Comparison of ENCODE assay signal across 22 mouse cellular contexts in genomic region chr2:21676839-21677123, GRCm38 (mm10).
A peak's percentile ranks its signal among the peaks of the same experiment; 100 is the strongest.
DNase-seq lines count a peak whose midpoint lies in the region; ATAC-seq and TF ChIP-seq lines count a peak whose summit lies in the region.
"Had no signal": no experiment of that assay in that cellular context is flagged by ENCODE, and none has a peak within 500 bp of the region (broad histone marks: within the 10 kb centered on the region; RNA-seq: fewer than 3 reads in every experiment).

No protein-coding gene starts in this region.

- no peak for TF ChIP-seq EP300 in stomach, postnatal 0 days (optimal IDR thresholded peaks at IDR 0.05)

- no peak overlapping the region for H3K4me3 ChIP-seq in intestine, embryonic 15.5 days (replicated peaks)
- H3K4me3 ChIP-seq in intestine, postnatal 0 days (ENCODE audit: low read depth, low read length), result no peak overlapping the region
- no peak overlapping the region for H3K4me3 ChIP-seq in stomach, embryonic 14.5 days (ENCODE audit: low read depth, low read length)
- H3K4me3 ChIP-seq in stomach, postnatal 0 days (ENCODE audit: low read depth, low read length), result no peak overlapping the region
- no peak overlapping the region for H3K4me3 ChIP-seq in stomach, embryonic 15.5 days (replicated peaks)
- no peak overlapping the region for H3K4me3 ChIP-seq in forebrain, embryonic 10.5 days
- H3K4me3 ChIP-seq: heart, embryonic 15.5 days; hindbrain, embryonic 10.5 days; hindbrain, embryonic 13.5 days had no signal

- TF ChIP-seq CTCF in intestine, postnatal 0 days (IDR thresholded peaks at IDR 0.05; ENCODE audit: low read depth), result no peak
- no peak for TF ChIP-seq CTCF in stomach, postnatal 0 days (IDR thresholded peaks at IDR 0.05; ENCODE audit: low read depth)

- no peak for DNase-seq in stomach, postnatal 0 days (ENCODE audit: low spot score)
- no peak for DNase-seq in forebrain, embryonic 10.5 days (ENCODE audit: extremely low spot score, low spot score)
- DNase-seq: adrenal gland, adult 2 months; adrenal gland, postnatal 14 days; cerebellum, adult 11-12 months; cerebellum, adult 8-10 months; forebrain, postnatal 0 days; gastrocnemius, postnatal 10 days; gastrocnemius, postnatal 36 days; heart, postnatal 10 days; heart, postnatal 36 days had no signal

- no peaks in the 10 kb centered on the region for H3K4me1 ChIP-seq in intestine, embryonic 15.5 days (replicated peaks)
- no peaks in the 10 kb centered on the region for H3K4me1 ChIP-seq in intestine, postnatal 0 days (replicated peaks; ENCODE audit: control insufficient read depth, insufficient read depth, low read length)
- no peaks in the 10 kb centered on the region for H3K4me1 ChIP-seq in stomach, embryonic 14.5 days (ENCODE audit: control insufficient read depth, insufficient read depth, low read length)
- H3K4me1 ChIP-seq in stomach, postnatal 0 days (replicated peaks; ENCODE audit: control insufficient read depth, insufficient read depth), result no peaks in the 10 kb centered on the region
- H3K4me1 ChIP-seq in stomach, embryonic 15.5 days, result no peaks in the 10 kb centered on the region
- H3K4me1 ChIP-seq in forebrain, embryonic 10.5 days, result no peaks in the 10 kb centered on the region
- H3K4me1 ChIP-seq: heart, embryonic 15.5 days; hindbrain, embryonic 10.5 days; hindbrain, embryonic 13.5 days had no signal

- 70% methylated on average over 2 of the region's 2 CpGs for WGBS in intestine, embryonic 15.5 days
- 56% methylated on average over 2 of the region's 2 CpGs for WGBS in intestine, postnatal 0 days
- WGBS in stomach, embryonic 14.5 days, result 64% methylated on average over 2 of the region's 2 CpGs
- WGBS in stomach, postnatal 0 days, result 39% methylated on average over 2 of the region's 2 CpGs
- WGBS in stomach, embryonic 15.5 days, result 64% methylated on average over 2 of the region's 2 CpGs
- WGBS in forebrain, embryonic 10.5 days, result 82% methylated on average over 2 of the region's 2 CpGs

- H3K36me3 ChIP-seq in intestine, embryonic 15.5 days, result no peaks in the 10 kb centered on the region
- no peaks in the 10 kb centered on the region for H3K36me3 ChIP-seq in intestine, postnatal 0 days (ENCODE audit: control insufficient read depth, insufficient read depth)
- H3K36me3 ChIP-seq in stomach, embryonic 14.5 days (ENCODE audit: control insufficient read depth, insufficient read depth, low read length), result no peaks in the 10 kb centered on the region
- no peaks in the 10 kb centered on the region for H3K36me3 ChIP-seq in stomach, postnatal 0 days (ENCODE audit: control insufficient read depth, insufficient read depth, low read length)
- H3K36me3 ChIP-seq in stomach, embryonic 15.5 days, result no peaks in the 10 kb centered on the region
- no peaks in the 10 kb centered on the region for H3K36me3 ChIP-seq in forebrain, embryonic 10.5 days (replicated peaks)
- H3K36me3 ChIP-seq: heart, embryonic 15.5 days; hindbrain, embryonic 10.5 days; hindbrain, embryonic 13.5 days had no signal

- H3K27me3 ChIP-seq in intestine, embryonic 15.5 days (replicated peaks), result no peaks in the 10 kb centered on the region
- H3K27me3 ChIP-seq in intestine, postnatal 0 days (replicated peaks; ENCODE audit: control insufficient read depth, insufficient read depth, low read length), result no peaks in the 10 kb centered on the region
- no peaks in the 10 kb centered on the region for H3K27me3 ChIP-seq in stomach, embryonic 14.5 days (ENCODE audit: control insufficient read depth, insufficient read depth, low read length)
- no peaks in the 10 kb centered on the region for H3K27me3 ChIP-seq in stomach, postnatal 0 days (ENCODE audit: control insufficient read depth, insufficient read depth, low read length)
- no peaks in the 10 kb centered on the region for H3K27me3 ChIP-seq in stomach, embryonic 15.5 days (replicated peaks)
- H3K27me3 ChIP-seq in forebrain, embryonic 10.5 days (ENCODE audit: poor library complexity, severe bottlenecking), result no peaks in the 10 kb centered on the region
- H3K27me3 ChIP-seq: heart, embryonic 15.5 days; hindbrain, embryonic 13.5 days had no signal

- ATAC-seq in intestine, embryonic 15.5 days, result peak; percentile 47
- ATAC-seq in intestine, postnatal 0 days, result no peak
- peak; percentile 76 for ATAC-seq in stomach, embryonic 14.5 days (ENCODE audit: insufficient number of reproducible peaks, insufficient read depth, low FRiP score, low read depth)
- ATAC-seq in stomach, postnatal 0 days (ENCODE audit: low FRiP score, low TSS enrichment), result no peak
- 0 out of 2 replicates have a peak, but pooled peaks have one; percentile 27 for ATAC-seq in stomach, embryonic 15.5 days (ENCODE audit: insufficient read depth, low FRiP score, low read depth)
- ATAC-seq: CD4-positive, CD25-positive, alpha-beta regulatory T cell, adult 4 months; forebrain, embryonic 14.5 days; forebrain, postnatal 0 days; hindbrain, embryonic 16.5 days had no signal

- no peak overlapping the region for H3K27ac ChIP-seq in intestine, embryonic 15.5 days
- no peak overlapping the region for H3K27ac ChIP-seq in intestine, postnatal 0 days (ENCODE audit: low read depth, low read length)
- H3K27ac ChIP-seq in stomach, embryonic 14.5 days (ENCODE audit: low read length), result no peak overlapping the region
- no peak overlapping the region for H3K27ac ChIP-seq in stomach, postnatal 0 days (replicated peaks)
- H3K27ac ChIP-seq in stomach, embryonic 15.5 days, result no peak overlapping the region
- no peak overlapping the region for H3K27ac ChIP-seq in forebrain, embryonic 10.5 days
- H3K27ac ChIP-seq: heart, embryonic 15.5 days; hindbrain, embryonic 10.5 days; hindbrain, embryonic 13.5 days had no signal

- H3K9me3 ChIP-seq in intestine, embryonic 15.5 days, result no peaks in the 10 kb centered on the region
- no peaks in the 10 kb centered on the region for H3K9me3 ChIP-seq in intestine, postnatal 0 days (ENCODE audit: control insufficient read depth)
- no peaks in the 10 kb centered on the region for H3K9me3 ChIP-seq in stomach, embryonic 14.5 days (ENCODE audit: control insufficient read depth, low read depth, low read length)
- H3K9me3 ChIP-seq in stomach, postnatal 0 days (ENCODE audit: control insufficient read depth, low read length), result no peaks in the 10 kb centered on the region
- no peaks in the 10 kb centered on the region for H3K9me3 ChIP-seq in stomach, embryonic 15.5 days
- no peaks in the 10 kb centered on the region for H3K9me3 ChIP-seq in forebrain, embryonic 10.5 days
- H3K9me3 ChIP-seq: heart, embryonic 15.5 days; hindbrain, embryonic 10.5 days; hindbrain, embryonic 13.5 days had no signal

- H3K9ac ChIP-seq in intestine, embryonic 15.5 days, result no peak overlapping the region
- H3K9ac ChIP-seq in intestine, postnatal 0 days (ENCODE audit: low read depth, low read length), result no peak overlapping the region
- no peak overlapping the region for H3K9ac ChIP-seq in stomach, embryonic 14.5 days (replicated peaks; ENCODE audit: low read depth, low read length)
- no peak overlapping the region for H3K9ac ChIP-seq in stomach, postnatal 0 days (ENCODE audit: low read length)
- H3K9ac ChIP-seq in stomach, embryonic 15.5 days, result no peak overlapping the region
- H3K9ac ChIP-seq: forebrain, postnatal 0 days; heart, embryonic 15.5 days; hindbrain, embryonic 13.5 days had no signal

- H3K4me2 ChIP-seq in intestine, embryonic 15.5 days (replicated peaks), result no peak overlapping the region
- H3K4me2 ChIP-seq in intestine, postnatal 0 days (replicated peaks; ENCODE audit: low read depth), result no peak overlapping the region
- H3K4me2 ChIP-seq in stomach, embryonic 14.5 days (replicated peaks; ENCODE audit: low read depth, low read length), result no peak overlapping the region
- H3K4me2 ChIP-seq in stomach, postnatal 0 days (replicated peaks; ENCODE audit: low read depth), result no peak overlapping the region
- H3K4me2 ChIP-seq in stomach, embryonic 15.5 days, result no peak overlapping the region
- H3K4me2 ChIP-seq: heart, embryonic 11.5 days; heart, embryonic 15.5 days; hindbrain, embryonic 13.5 days had no signal

Comparison
In these comparisons a context has a peak if more than half of its experiments do, and no peak if none do; other contexts are left out.
1. ATAC-seq: peak in intestine, embryonic 15.5 days (single experiment), stomach, embryonic 14.5 days (single experiment) and stomach, embryonic 15.5 days (single experiment); none in intestine, postnatal 0 days (single experiment) and stomach, postnatal 0 days (single experiment).